In genomic region chr6:34879101-34879740, GRCm38 (mm10) we compare ENCODE assay signal across 27 mouse cellular contexts. TPM values are rescaled to one million over a fixed set of nuclear protein-coding genes. Genes with fewer than 3 reads are reported as not detected.
DNase-seq lines count a peak whose midpoint lies in the region; ATAC-seq and TF ChIP-seq lines count a peak whose summit lies in the region.
"Had no signal": no experiment of that assay in that cellular context is flagged by ENCODE, and none has a peak within 500 bp of the region (broad histone marks: within the 10 kb centered on the region; RNA-seq: fewer than 3 reads in every experiment).

No protein-coding gene starts in this region.

- no peak overlapping the region for H3K4me2 ChIP-seq in heart, embryonic 11.5 days
- H3K4me2 ChIP-seq in embryonic facial prominence, embryonic 13.5 days: no peak overlapping the region

- no peaks in the 10 kb centered on the region for H3K27me3 ChIP-seq in heart, embryonic 11.5 days (ENCODE audit: control insufficient read depth, insufficient read depth, low read length)
- H3K27me3 ChIP-seq in megakaryocyte, embryonic 14.5 days (replicated peaks): no peaks in the 10 kb centered on the region
- peaks cover 7% of the 10 kb centered on the region; the same call in 1 of the 2 replicates for H3K27me3 ChIP-seq in E14TG2a.4 (ENCODE audit: insufficient read depth, low read length)
- H3K27me3 ChIP-seq in embryonic facial prominence, embryonic 13.5 days: no peaks in the 10 kb centered on the region
- H3K27me3 ChIP-seq: embryonic facial prominence, embryonic 15.5 days; heart, embryonic 15.5 days; neural tube, embryonic 12.5 days; Patski had no signal

- no peak overlapping the region for H3K4me3 ChIP-seq in heart, embryonic 11.5 days (ENCODE audit: low read depth, low read length)
- H3K4me3 ChIP-seq in megakaryocyte, embryonic 14.5 days (replicated peaks): peak overlapping the region; percentile 21
- H3K4me3 ChIP-seq in E14TG2a.4 (replicated peaks; ENCODE audit: low read length): peak overlapping the region; percentile 91; the same call in 1 of the 2 replicates
- H3K4me3 ChIP-seq in embryonic facial prominence, embryonic 13.5 days: no peak overlapping the region
- H3K4me3 ChIP-seq: neural tube, embryonic 12.5 days had no signal

- no peak for TF ChIP-seq CTCF in E14TG2a.4 (conservative IDR thresholded peaks at IDR 0.05; ENCODE audit: low read length)

- no peak for ATAC-seq in heart, embryonic 11.5 days (replicated peaks; ENCODE audit: insufficient number of reproducible peaks, low FRiP score, low TSS enrichment)
- ATAC-seq in megakaryocyte, adult 5-6 weeks (ENCODE audit: poor library complexity, severe bottlenecking): no peak
- no peak for ATAC-seq in embryonic facial prominence, embryonic 13.5 days (ENCODE audit: insufficient number of reproducible peaks, insufficient read depth, low FRiP score, low TSS enrichment, low read depth)

- H3K4me1 ChIP-seq in heart, embryonic 11.5 days (ENCODE audit: control insufficient read depth, insufficient read depth, low read length): peaks cover 38% of the 10 kb centered on the region
- H3K4me1 ChIP-seq in megakaryocyte, embryonic 14.5 days: peaks cover 72% of the 10 kb centered on the region
- peaks cover 68% of the 10 kb centered on the region for H3K4me1 ChIP-seq in E14TG2a.4 (replicated peaks; ENCODE audit: low read depth, low read length)
- peaks cover 39% of the 10 kb centered on the region for H3K4me1 ChIP-seq in embryonic facial prominence, embryonic 13.5 days

- H3K27ac ChIP-seq in heart, embryonic 11.5 days (ENCODE audit: low read depth, low read length): no peak overlapping the region
- peak overlapping the region; percentile 98 for H3K27ac ChIP-seq in embryonic facial prominence, embryonic 13.5 days
- H3K27ac ChIP-seq: neural tube, embryonic 12.5 days had no signal

- H3K36me3 ChIP-seq in heart, embryonic 11.5 days (ENCODE audit: control insufficient read depth, insufficient read depth, low read length): peaks cover 7% of the 10 kb centered on the region
- H3K36me3 ChIP-seq in megakaryocyte, embryonic 14.5 days (replicated peaks; ENCODE audit: low read length): peaks cover 73% of the 10 kb centered on the region
- H3K36me3 ChIP-seq in E14TG2a.4 (ENCODE audit: insufficient read depth, low read length): peaks cover 23% of the 10 kb centered on the region
- H3K36me3 ChIP-seq in embryonic facial prominence, embryonic 13.5 days: peaks cover 44% of the 10 kb centered on the region

- WGBS in heart, embryonic 11.5 days (ENCODE audit: insufficient replicate concordance): 90% methylated on average over 16 of the region's 16 CpGs
- WGBS in embryonic facial prominence, embryonic 13.5 days: 75% methylated on average over 16 of the region's 16 CpGs

- DNase-seq in heart, adult 11 months: peak; percentile 95
- DNase-seq in ovary, postnatal 36 days (ENCODE audit: low spot score): no peak
- DNase-seq in urinary bladder, postnatal 10 days (ENCODE audit: low spot score): no peak
- DNase-seq: heart, postnatal 36 days had no signal

- H3K9me3 ChIP-seq in heart, embryonic 11.5 days (replicated peaks; ENCODE audit: control insufficient read depth, low read length): no peaks in the 10 kb centered on the region
- no peaks in the 10 kb centered on the region for H3K9me3 ChIP-seq in megakaryocyte, embryonic 14.5 days
- H3K9me3 ChIP-seq in E14TG2a.4 (ENCODE audit: low read length): no peaks in the 10 kb centered on the region
- no peaks in the 10 kb centered on the region for H3K9me3 ChIP-seq in embryonic facial prominence, embryonic 13.5 days
- H3K9me3 ChIP-seq: embryonic facial prominence, embryonic 15.5 days; G1E; heart, embryonic 15.5 days; neural tube, embryonic 12.5 days had no signal

- no peak overlapping the region for H3K9ac ChIP-seq in heart, embryonic 11.5 days (ENCODE audit: low read depth, low read length)
- H3K9ac ChIP-seq in embryonic facial prominence, embryonic 13.5 days: 0 out of 2 replicates have a peak overlapping the region, but pooled peaks have one; percentile 32

RNA-seq across cellular contexts. Expression of gene Cyren, which starts 1.4 kb away (rescaled TPM):
- 10.2 and 11.2 TPM in 2 replicates for polyA plus RNA-seq in heart, embryonic 11.5 days (2014; fragmentation: Nextera tagmentation; extraction: Ambion mirVana)
- 14.0 and 14.5 TPM in 2 replicates for polyA plus RNA-seq in megakaryocyte, embryonic 14.5 days (2012; ENCODE audit: insufficient read depth, low replicate concordance)
- 7.5 and 8.1 TPM in 2 replicates for total RNA-seq in megakaryocyte, adult 5-6 weeks (2015)
- 3.8 and 7.1 TPM in 2 replicates for total RNA-seq in megakaryocyte, adult 5-6 weeks (2017)
- polyA plus RNA-seq in embryonic facial prominence, embryonic 13.5 days (2015; fragmentation: Nextera tagmentation; extraction: Ambion mirVana): 19.0 and 20.4 TPM in 2 replicates

RNA-seq across cellular contexts. Expression of gene Tmem140, which starts 16.3 kb away (rescaled TPM):
- 0.39 and 0.62 TPM in 2 replicates for polyA plus RNA-seq in heart, embryonic 11.5 days (2014; fragmentation: Nextera tagmentation; extraction: Ambion mirVana)
- 5.5 and 11.5 TPM in 2 replicates for polyA plus RNA-seq in megakaryocyte, embryonic 14.5 days (2012; ENCODE audit: insufficient read depth, low replicate concordance)
- 3.1 and 5.0 TPM in 2 replicates for total RNA-seq in megakaryocyte, adult 5-6 weeks (2015)
- 2.8 and 6.1 TPM in 2 replicates for total RNA-seq in megakaryocyte, adult 5-6 weeks (2017)
- polyA plus RNA-seq in embryonic facial prominence, embryonic 13.5 days (2015; fragmentation: Nextera tagmentation; extraction: Ambion mirVana): 1.8 and 2.0 TPM in 2 replicates

RNA-seq across cellular contexts. Expression of gene Wdr91, which starts 31.5 kb away (rescaled TPM):
- 12.4 and 13.0 TPM in 2 replicates for polyA plus RNA-seq in heart, embryonic 11.5 days (2014; fragmentation: Nextera tagmentation; extraction: Ambion mirVana)
- polyA plus RNA-seq in megakaryocyte, embryonic 14.5 days (2012; ENCODE audit: insufficient read depth, low replicate concordance): 13.0 and 28.5 TPM in 2 replicates
- total RNA-seq in megakaryocyte, adult 5-6 weeks (2015): 4.2 and 7.6 TPM in 2 replicates
- total RNA-seq in megakaryocyte, adult 5-6 weeks (2017): 19.6 and 27.5 TPM in 2 replicates
- 11.9 and 13.6 TPM in 2 replicates for polyA plus RNA-seq in embryonic facial prominence, embryonic 13.5 days (2015; fragmentation: Nextera tagmentation; extraction: Ambion mirVana)

RNA-seq across cellular contexts. Expression of gene Stra8, which starts 40.7 kb away (rescaled TPM):
- not detected in 2 replicates for polyA plus RNA-seq in heart, embryonic 11.5 days (2014; fragmentation: Nextera tagmentation; extraction: Ambion mirVana)
- not detected in 2 replicates for polyA plus RNA-seq in megakaryocyte, embryonic 14.5 days (2012; ENCODE audit: insufficient read depth, low replicate concordance)
- not detected in 2 replicates for total RNA-seq in megakaryocyte, adult 5-6 weeks (2015)
- total RNA-seq in megakaryocyte, adult 5-6 weeks (2017): not detected in 2 replicates
- not detected in 2 replicates for polyA plus RNA-seq in embryonic facial prominence, embryonic 13.5 days (2015; fragmentation: Nextera tagmentation; extraction: Ambion mirVana)
- total RNA-seq: adrenal gland, adult 2 months; forebrain, postnatal 0 days; gastrocnemius, postnatal 36 days; heart, adult 8-10 months; heart, postnatal 36 days; layer of hippocampus, adult 18-20 months; layer of hippocampus, postnatal 25 days; monocyte, adult 5-6 weeks had no signal
- polyA plus RNA-seq: adrenal gland, adult 2 months; cerebellum, adult 2 months; embryonic facial prominence, embryonic 15.5 days; forebrain, postnatal 0 days; G1E; heart, embryonic 15.5 days; hindbrain, embryonic 14.5 days; intestine, embryonic 14.5 days; limb, embryonic 11.5 days; lung, embryonic 14.5 days; neural tube, embryonic 12.5 days; Patski; spleen, adult 2 months had no signal

Comparison
In these comparisons a context has a peak if more than half of its experiments do, and no peak if none do; other contexts are left out.
1. H3K4me3 ChIP-seq: peak in megakaryocyte, embryonic 14.5 days (single experiment) and E14TG2a.4 (single experiment); none in heart, embryonic 11.5 days (single experiment) and embryonic facial prominence, embryonic 13.5 days (single experiment).